Mouse (Mus musculus) CD4-positive helper T cell, adult 2 months (primary cell): ENCODE data around the gene Prlh.

ENCODE experiments used
- DNase-seq: peaks from one replicate; pipeline ENCODE4 v3.0.0-alpha.2; 2012; ENCODE audit warnings: low read depth, missing footprints, low spot score

Gene Prlh

GRCm38 (mm10) chr1:91001101-91001500, 48.2 kb downstream of the Prlh start:
- no peak for DNase-seq

- DNase-seq = no peak
Measured at GRCm38 (mm10) chr1:91001871-91002539, 49.1 kb downstream of the Prlh start.

GRCm38 (mm10) chr1:91002641-91003040, 49.7 kb downstream of the Prlh start:
- DNase-seq = no peak
